Mouse (Mus musculus) midbrain, embryonic 14.5 days (tissue): ENCODE results near the gene Smarcd3. TPM values are rescaled to one million over a fixed set of nuclear protein-coding genes. Genes with fewer than 3 reads are reported as not detected.
"Not testable (repeated sequence)": the region's sequence is repeated elsewhere in the genome, so short reads cannot be mapped to it uniquely, and the experiment has no call there.

Experiments
- ATAC-seq: fragments of 200-750 bp; cut with Nextera tagmentation; 2 replicates; pipeline ENCODE4 v1.8.0; 2017; ENCODE audit warnings: moderate number of reproducible peaks, moderate library complexity; ENCODE audit not compliant: low FRiP score, low TSS enrichment
- DNase-seq: peaks from one replicate; pipeline ENCODE4 v3.0.0-alpha.2; 2015
- H3K27ac ChIP-seq: fragments of 300-500 bp; sonication (generic); replicated peaks from 2 replicates; pipeline ENCODE4 v1.5.1; 2014; ENCODE audit warnings: mild to moderate bottlenecking, low read depth, low read length, moderate library complexity
- H3K27me3 ChIP-seq: fragments of 300-500 bp; sonication (generic); 2 replicates; pipeline ENCODE4 v1.6.1; 2014; ENCODE audit warnings: low read length, control low read depth, mixed read lengths; ENCODE audit not compliant: control insufficient read depth, insufficient read depth
- H3K36me3 ChIP-seq: fragments of 300-500 bp; sonication (generic); 2 replicates; pipeline ENCODE4 v1.6.1; 2014; ENCODE audit warnings: low read length, control low read depth; ENCODE audit not compliant: control insufficient read depth, insufficient read depth
- H3K4me1 ChIP-seq: fragments of 300-500 bp; sonication (generic); 2 replicates; pipeline ENCODE4 v1.6.1; 2014; ENCODE audit warnings: mild to moderate bottlenecking, antibody characterized with exemption, low read length, control low read depth; ENCODE audit not compliant: control insufficient read depth, insufficient read depth
- H3K4me2 ChIP-seq: fragments of 300-500 bp; sonication (generic); 2 replicates; pipeline ENCODE4 v1.6.1; 2014; ENCODE audit warnings: mild to moderate bottlenecking, low read length, moderate library complexity
- H3K4me3 ChIP-seq: fragments of 300-500 bp; sonication (generic); replicated peaks from 2 replicates; pipeline ENCODE4 v1.5.1; 2014; ENCODE audit warnings: low read depth, low read length
- H3K9ac ChIP-seq: fragments of 300-500 bp; sonication (generic); replicated peaks from 2 replicates; pipeline ENCODE4 v1.6.1; 2014; ENCODE audit warnings: mild to moderate bottlenecking, low read length, moderate library complexity
- H3K9me3 ChIP-seq: fragments of 300-500 bp; sonication (generic); 2 replicates; pipeline ENCODE4 v1.6.1; 2016; ENCODE audit warnings: low read length, control low read depth, mixed read lengths; ENCODE audit not compliant: control insufficient read depth
- WGBS: fragments of 180-500 bp; shearing (Covaris S2); extraction: QIAGEN DNeasy Blood & Tissue Kit; methylation state at CpG from one replicate; pipeline ENCODE4 v1.1.7; 2014; 5-methylcytosine and 5-hydroxymethylcytosine counted together
- polyA plus RNA-seq: library from polyadenylated mRNA; unstranded; fragments of >200 nt; fragmentation: Nextera tagmentation; extraction: Ambion mirVana; gene quantifications from 2 replicates; pipeline ENCODE4 v1.2.1, GENCODE M21; 2014

Smarcd3 gene
- polyA plus RNA-seq, 1 experiment from 2014 or later = 158 TPM

DNA sequence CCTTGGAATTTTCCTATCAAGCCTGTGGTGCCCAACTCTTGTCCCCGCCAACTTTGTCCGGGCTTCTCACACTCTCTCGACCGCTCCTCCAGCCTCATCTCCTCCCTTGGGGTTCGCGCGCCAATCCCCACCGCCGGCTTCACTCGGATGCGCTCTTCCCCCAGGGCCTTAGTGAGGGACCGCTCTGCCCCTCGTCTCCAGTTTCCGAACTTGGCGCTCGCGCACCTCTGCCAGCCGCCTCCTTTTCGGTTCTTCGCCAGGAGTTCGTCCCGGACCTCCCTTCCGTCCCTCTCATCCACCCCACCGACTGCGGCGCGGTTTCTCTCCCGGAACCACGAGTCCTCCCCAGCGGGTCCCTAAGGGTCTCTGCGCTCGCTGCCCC is 47.4 kb downstream of the Smarcd3 start:
- Histone ChIP-seq H3K4me3 (peak overlapping the region; percentile 79), H3K9ac (peak overlapping the region; percentile 67), H3K4me2 (peak overlapping the region; percentile 85), H3K9me3 (no peaks in the 10 kb centered on the region), H3K27ac (peak overlapping the region; percentile 73), H3K36me3 (peaks cover 33% of the 10 kb centered on the region), H3K4me1 (peaks cover 8% of the 10 kb centered on the region), H3K27me3 (no peaks in the 10 kb centered on the region)
- WGBS = under 1% methylated on average over 32 of the region's 32 CpGs
- no peak for ATAC-seq
- no peak for DNase-seq

DNA sequence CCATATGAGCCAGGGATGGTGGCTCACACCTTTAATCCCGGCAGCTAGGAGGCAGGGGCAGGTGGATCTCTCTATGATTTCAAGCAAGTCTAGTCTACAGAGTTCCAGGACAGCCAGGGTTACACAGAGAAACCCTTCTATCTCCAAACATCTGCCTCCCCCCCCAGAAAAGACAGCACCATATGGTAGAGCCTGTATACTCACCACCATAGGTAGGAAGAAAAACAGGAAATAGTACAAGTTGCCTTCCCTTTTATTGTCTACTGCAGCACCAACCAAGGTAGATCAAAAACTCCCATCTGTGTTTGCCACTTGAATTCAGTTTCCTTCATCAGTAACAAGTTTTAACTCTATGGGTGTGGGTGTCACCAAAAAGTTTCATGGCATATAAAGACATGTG is 48.3 kb downstream of the Smarcd3 start:
- H3K4me1 ChIP-seq = peaks cover 8% of the 10 kb centered on the region
- ATAC-seq (no peak), DNase-seq (no peak)
- peak overlapping the region; percentile 85 for H3K4me2 ChIP-seq
- H3K4me3 ChIP-seq = 0 out of 2 replicates have a peak overlapping the region, but pooled peaks have one; percentile 79
- no peaks in the 10 kb centered on the region for H3K27me3 ChIP-seq
- peaks cover 42% of the 10 kb centered on the region for H3K36me3 ChIP-seq
- no peak overlapping the region for H3K9ac ChIP-seq
- 90% methylated on average over 1 of the region's 1 CpGs for WGBS
- no peak overlapping the region for H3K27ac ChIP-seq
- H3K9me3 ChIP-seq = no peaks in the 10 kb centered on the region

DNA sequence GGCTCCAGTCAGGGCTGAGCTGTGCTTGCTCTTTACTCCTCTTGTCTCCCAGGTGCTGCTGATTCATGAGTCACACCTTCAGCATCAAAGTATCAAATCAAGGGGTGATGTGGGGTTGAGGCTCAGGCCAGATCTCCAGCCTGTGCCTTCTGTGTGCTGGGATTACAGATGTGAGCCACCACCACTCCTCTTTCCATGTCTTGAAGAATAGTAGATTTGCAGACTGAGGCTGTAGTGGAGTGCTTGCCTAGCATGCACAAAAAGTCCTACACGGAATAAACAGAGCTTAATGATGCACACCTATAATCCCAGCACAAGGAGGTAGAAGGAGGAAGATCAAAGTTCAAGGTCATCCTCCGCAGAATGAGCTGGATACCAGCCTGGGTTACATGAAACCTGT is 67.5 kb downstream of the Smarcd3 start, which contains the start of gene 4931409K22Rik:
Gene 4931409K22Rik (minus strand): TSS at position 101 of the 400 bp plus-strand sequence.
- Histone ChIP-seq H3K9me3 (no peaks in the 10 kb centered on the region), H3K4me1 (no peaks in the 10 kb centered on the region), H3K4me3 (no peak within 1 kb of the TSS), H3K9ac (no peak within 1 kb of the TSS), H3K36me3 (no peaks in the 10 kb centered on the region), H3K27me3 (no peaks in the 10 kb centered on the region), H3K4me2 (no peak within 1 kb of the TSS), H3K27ac (no peak within 1 kb of the TSS)
- no peak for DNase-seq
- 79% methylated on average over 2 of the region's 2 CpGs for WGBS
- ATAC-seq = no peak

DNA sequence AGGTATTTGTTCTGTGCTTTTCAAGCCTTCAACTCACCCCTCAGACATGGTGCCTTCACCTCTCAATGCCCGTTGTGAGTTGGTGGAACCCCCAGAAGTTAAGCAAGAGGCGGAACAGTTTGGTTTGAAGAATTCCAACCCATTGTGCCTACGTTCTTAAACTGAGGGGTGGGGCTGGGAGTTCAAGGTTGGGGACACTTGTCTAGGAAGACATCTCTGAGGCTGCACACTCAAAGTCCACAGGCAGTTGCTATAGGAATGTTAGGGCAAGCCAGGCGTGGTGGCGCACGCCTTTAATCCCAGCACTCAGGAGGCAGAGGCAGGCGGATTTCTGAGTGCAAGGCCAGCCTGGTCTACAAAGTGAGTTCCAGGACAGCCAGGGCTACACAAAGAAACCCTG is 68.9 kb downstream of the Smarcd3 start:
- not testable (repeated sequence) for H3K27ac ChIP-seq, H3K27me3 ChIP-seq, H3K9ac ChIP-seq, DNase-seq, ATAC-seq, H3K4me2 ChIP-seq, H3K4me3 ChIP-seq, H3K9me3 ChIP-seq, H3K36me3 ChIP-seq
- WGBS = 92% methylated on average over 7 of the region's 7 CpGs
- H3K4me1 ChIP-seq = peaks cover 10% of the 10 kb centered on the region

DNA sequence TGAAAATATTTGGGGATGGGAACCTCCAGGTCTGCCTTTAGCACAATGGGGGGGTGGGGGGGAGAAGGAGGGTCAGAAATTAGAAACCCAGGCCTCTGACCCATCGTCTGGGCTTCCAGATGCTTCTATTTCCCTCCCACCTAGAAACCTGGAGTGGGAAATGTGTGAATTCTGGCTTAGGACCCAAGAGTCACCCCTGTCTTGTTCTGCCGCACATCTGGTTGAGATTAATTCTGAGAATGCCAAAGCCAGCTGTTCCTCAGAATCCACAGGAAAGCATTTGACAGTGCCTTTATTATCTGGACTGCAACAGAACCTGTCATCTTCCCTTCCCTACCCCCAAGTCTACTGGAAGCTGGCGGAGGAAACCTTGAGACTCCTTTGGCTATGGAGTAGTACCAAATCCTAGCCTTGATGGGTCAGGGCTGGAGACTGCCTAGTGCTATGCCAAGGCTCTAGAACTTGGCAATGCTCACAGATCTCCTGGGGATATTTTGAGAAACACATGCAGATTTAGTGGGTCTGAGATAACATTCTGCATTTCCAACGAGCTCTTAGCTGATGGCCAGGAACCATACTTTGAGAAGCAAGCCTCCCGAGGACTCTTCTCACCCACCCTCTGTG is 70.5 kb downstream of the Smarcd3 start:
- 82% methylated on average over 5 of the region's 5 CpGs for WGBS
- no peak overlapping the region for H3K9ac ChIP-seq
- H3K4me2 ChIP-seq = no peak overlapping the region

DNA sequence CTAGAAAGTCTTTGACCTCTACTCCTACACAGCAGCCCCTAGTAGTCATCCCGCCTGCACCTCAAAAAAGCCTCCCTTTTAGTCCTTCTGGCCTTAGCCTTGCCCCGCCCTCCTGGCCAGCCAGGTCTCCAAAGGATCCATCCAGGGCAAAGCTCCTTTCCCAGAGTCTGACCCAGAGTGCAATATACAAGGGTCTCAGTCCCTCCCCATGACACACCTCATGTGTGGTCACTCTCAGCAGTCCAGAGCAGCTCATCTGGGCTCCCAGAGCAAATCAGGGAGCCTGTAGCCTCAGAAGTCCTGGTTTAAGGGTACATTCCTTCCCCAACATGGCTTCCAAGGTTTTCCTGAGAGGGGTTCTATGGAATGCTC is 72.9 kb downstream of the Smarcd3 start:
- WGBS = 54% methylated on average over 2 of the region's 2 CpGs
- Histone ChIP-seq H3K36me3 (no peaks in the 10 kb centered on the region), H3K4me1 (peaks cover 10% of the 10 kb centered on the region), H3K9me3 (no peaks in the 10 kb centered on the region), H3K9ac (no peak overlapping the region), H3K4me2 (peak overlapping the region; percentile 29; the same call in 1 of the 2 replicates), H3K4me3 (no peak overlapping the region), H3K27me3 (no peaks in the 10 kb centered on the region), H3K27ac (0 out of 2 replicates have a peak overlapping the region, but pooled peaks have one; percentile 5)
- DNase-seq (no peak), ATAC-seq (no peak)

More for the DNA sequence above, 70.5 kb downstream of the Smarcd3 start:
- ATAC-seq (no peak), DNase-seq (no peak)
- peaks cover 10% of the 10 kb centered on the region for H3K4me1 ChIP-seq
- H3K9me3 ChIP-seq = no peaks in the 10 kb centered on the region
- H3K36me3 ChIP-seq = no peaks in the 10 kb centered on the region
- no peak overlapping the region for H3K4me3 ChIP-seq
- no peaks in the 10 kb centered on the region for H3K27me3 ChIP-seq
- H3K27ac ChIP-seq = no peak overlapping the region

DNA sequence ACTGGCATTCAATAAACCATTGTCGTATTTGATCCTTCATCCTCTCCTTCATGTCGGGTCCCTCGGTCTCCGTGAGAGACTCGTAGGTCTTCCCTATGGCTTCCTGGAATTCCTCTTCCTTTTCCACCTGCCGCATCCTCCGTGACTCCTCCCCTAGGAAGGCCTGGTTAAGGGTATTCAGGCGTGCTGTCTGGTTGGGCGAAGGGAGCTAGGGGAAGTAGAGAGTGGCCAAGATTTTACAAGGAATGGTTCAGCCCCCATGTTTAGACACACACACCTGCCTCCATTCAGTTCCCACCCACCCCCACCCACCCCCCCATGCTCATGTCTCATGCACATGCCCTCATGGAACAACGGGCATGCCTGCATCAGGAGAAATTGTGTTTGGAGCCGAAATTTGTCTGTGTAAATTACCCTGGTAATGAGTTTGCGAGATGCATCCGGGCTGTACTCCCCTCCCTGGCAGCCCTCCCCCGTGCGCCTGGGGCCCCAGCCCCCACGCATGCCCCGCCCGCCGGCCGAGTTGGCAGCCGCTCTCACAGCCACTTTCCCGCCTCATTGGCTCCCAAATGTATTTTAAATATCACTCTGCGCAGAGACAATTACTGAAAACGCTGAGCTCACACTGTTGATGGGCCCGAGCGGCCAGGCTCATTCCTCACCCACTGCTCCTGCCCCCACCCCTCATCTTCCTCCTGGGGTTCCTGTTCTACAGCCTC is 73.5 kb downstream of the Smarcd3 start:
- WGBS = 37% methylated on average over 26 of the region's 26 CpGs
- peak; percentile 50 for ATAC-seq

DNA sequence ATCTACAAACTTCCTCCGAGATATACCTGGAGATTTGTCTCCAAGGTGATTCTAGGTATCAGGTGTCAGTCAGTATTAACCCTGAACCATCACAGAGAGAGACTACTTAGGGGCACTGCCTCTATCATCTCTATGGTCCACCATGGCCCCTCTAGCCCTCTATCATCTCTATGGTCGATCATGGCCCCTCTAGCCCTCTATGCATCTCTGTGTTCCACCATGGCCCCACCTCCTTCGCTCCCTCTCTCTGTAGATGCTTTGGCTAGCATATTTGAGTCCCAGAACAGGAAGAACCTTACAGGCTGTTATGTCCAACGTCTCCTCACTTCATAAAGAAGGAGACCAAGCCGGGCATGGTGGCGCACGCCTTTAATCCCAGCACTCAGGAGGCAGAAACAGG is 81.6 kb downstream of the Smarcd3 start:
- Histone ChIP-seq H3K27me3 (no peaks in the 10 kb centered on the region), H3K4me3 (no peak overlapping the region), H3K36me3 (no peaks in the 10 kb centered on the region), H3K4me2 (no peak overlapping the region), H3K27ac (no peak overlapping the region), H3K9ac (no peak overlapping the region), H3K4me1 (0 out of 2 replicates have a peak, but pooled peaks cover 2% of the 10 kb centered on the region), H3K9me3 (no peaks in the 10 kb centered on the region)
- no peak for DNase-seq
- ATAC-seq = no peak
- 78% methylated on average over 7 of the region's 7 CpGs for WGBS

More for the DNA sequence above, 73.5 kb downstream of the Smarcd3 start:
- 0 out of 2 replicates have a peak overlapping the region, but pooled peaks have one; percentile 5 for H3K27ac ChIP-seq
- no peak overlapping the region for H3K4me3 ChIP-seq
- H3K9me3 ChIP-seq = no peaks in the 10 kb centered on the region
- H3K9ac ChIP-seq = no peak overlapping the region
- H3K4me1 ChIP-seq = peaks cover 10% of the 10 kb centered on the region
- H3K36me3 ChIP-seq = no peaks in the 10 kb centered on the region
- H3K4me2 ChIP-seq = peak overlapping the region; percentile 29; the same call in 1 of the 2 replicates
- no peaks in the 10 kb centered on the region for H3K27me3 ChIP-seq
- DNase-seq = peak; percentile 74
